Mouse (Mus musculus) adrenal gland, postnatal 25 days (tissue): ENCODE measurements around the gene H2-T22. TPM values are rescaled to one million over a fixed set of nuclear protein-coding genes. Genes with fewer than 3 reads are reported as not detected.
"Not testable (repeated sequence)": the region's sequence is repeated elsewhere in the genome, so short reads cannot be mapped to it uniquely, and the experiment has no call there.

Source experiments
- DNase-seq: peaks from one replicate; pipeline ENCODE4 v3.0.0; 2021; ENCODE audit warnings: mixed read lengths
- long read RNA-seq: library from polyadenylated mRNA; stranded (forward); transcript quantifications from one replicate; pipeline ENCODE4 v2.0.0, GENCODE M21; 2021
- total RNA-seq: library from RNA; stranded (reverse); gene quantifications from 2 replicates; pipeline ENCODE4 v1.2.3, GENCODE M21; 2021

H2-T22 gene
- 21.7 and 29.6 TPM in 2 replicates for total RNA-seq
- long read RNA-seq, transcript H2-T22-202 (10 exons, 1,694 nt) = major isoform, 22 of 50 reads
- long read RNA-seq, transcript H2-T22-203 (9 exons, 1,761 nt) = minor isoform, 11 of 50 reads
- long read RNA-seq, partial matches to known transcripts = 7 of 50 reads
- long read RNA-seq, other reads (novel, unspliced or antisense) = 10 of 50 reads

DNA sequence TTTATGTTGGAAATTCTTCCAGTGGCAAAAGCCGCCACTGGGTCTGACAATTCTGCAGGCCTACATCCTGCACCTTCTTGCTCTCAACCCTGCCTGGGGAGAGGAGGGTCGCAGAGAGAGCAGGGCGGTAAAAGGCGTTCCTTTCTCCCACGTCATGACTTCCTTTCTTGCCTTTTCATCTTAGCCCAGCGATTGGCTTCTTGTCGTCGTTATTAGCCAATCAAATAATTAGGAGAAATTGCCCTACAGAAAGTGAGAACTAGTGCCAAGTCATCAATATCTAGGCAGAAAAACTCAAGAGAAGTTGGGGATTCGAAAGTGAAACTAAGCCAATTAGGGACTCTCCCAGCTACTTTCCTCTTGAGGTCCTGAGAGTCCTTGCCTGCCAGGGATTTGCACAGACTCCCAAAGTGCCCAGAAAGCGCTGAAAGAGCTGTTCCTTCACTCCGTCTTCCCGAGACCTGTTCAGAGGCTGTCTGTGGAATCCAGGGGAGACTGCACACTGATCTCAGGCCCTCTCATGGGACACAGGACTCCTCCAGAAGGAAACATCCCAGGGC, at the start of gene H2-T22, which contains the start of gene Gm6034:
H2-T22 (minus strand) TSS at position 138 of the 560 bp plus-strand sequence.
Gm6034 (plus strand) TSS at position 352 of the 560 bp plus-strand sequence.
- peak; percentile 56 for DNase-seq

DNA sequence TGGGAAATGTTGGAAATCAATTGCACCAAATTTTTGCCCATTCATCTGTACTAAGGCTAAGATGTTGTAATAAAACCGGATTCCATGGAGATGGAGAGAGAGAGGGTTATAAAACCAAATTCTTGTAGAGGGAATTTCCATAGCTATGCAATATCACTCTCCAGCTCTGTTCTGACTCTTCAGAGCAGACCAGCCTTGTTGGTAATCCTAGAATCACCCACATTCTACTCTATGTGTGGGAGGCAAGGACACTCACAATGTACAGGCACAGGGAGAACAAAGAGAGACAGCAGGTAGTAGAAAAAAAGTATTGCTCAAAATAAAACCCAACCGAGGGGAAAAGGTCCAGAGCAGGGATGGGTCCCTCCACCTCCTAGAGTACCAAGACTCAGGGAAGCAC, 49.4 kb upstream of the H2-T22 start:
- DNase-seq = not testable (repeated sequence)

DNA sequence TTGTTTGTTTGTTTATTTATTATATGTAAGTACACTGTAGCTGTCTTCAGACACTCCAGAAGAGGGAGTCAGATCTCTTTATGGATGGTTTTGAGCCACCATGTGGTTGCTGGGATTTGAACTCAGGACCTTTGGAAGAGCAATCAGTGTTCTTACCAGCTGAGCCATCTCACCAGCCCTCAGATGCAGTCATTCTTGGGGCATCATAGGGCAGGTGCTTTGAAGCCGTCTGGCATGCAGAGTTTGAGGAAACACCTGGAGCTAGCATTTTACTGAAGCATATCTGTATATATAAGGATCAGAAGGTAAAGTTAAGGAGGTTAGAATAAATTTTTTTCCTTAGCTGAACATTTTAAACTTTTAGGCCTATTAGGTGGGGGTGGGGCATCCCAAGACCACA, 43.4 kb upstream of the H2-T22 start:
- DNase-seq = not testable (repeated sequence)

DNA sequence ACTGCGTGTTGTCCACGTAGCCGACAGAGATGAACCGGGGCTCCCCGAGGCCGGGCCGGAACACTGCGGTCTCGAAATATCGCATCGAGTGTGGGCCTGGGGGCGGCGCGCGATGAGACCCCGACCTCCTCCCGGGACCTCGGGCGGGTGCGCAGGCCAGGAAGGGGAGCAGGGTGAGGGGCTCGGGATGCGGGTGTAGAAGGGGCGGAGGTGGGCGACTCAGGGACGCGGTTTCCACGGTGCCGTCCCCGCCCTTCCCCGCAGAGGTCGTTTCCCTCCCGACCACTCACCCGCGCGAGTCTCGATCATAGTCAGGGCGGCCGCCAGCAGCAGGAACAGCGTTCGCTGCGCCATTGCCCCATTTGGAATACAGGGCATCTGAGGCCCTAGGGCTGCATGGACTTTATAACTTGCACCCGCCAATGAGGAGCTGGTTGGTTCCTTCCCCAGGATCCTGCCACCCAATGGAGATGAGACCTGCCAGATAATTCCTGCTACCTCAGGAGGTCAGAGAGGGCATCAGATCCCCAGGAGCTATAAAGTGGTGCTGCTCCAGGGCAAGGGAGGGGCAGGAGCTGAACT, 41.4 kb upstream of the H2-T22 start:
- DNase-seq = no peak

DNA sequence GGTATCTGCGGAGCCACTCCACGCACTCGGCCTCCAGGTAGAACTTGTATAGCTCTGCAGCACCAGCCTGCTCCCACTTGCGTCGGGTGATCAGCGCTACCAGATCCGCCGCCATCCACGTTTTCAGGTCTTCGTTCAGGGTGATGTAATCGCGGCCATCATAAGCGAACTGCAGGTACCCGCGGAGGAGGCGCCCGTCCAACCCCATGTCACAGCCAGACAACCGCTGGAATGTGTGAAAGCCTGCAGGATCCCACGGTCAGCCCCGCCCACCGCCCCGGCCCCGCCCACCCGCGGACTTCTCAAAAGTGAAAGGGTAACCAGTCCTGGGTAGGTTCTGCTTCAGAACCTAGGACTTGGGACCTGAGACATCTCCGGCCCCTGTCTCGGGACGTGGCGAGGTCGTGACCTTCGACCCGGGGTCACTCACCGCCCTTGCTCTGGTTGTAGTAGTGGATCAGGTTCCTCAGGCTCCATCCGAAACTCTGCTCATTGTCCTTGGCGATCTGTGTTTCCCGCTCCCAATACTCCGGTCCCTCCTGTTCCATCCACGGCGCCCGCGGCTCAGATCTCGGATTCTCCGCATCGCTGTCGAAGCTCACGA, 40.8 kb upstream of the H2-T22 start:
- DNase-seq = peak; percentile 26

DNA sequence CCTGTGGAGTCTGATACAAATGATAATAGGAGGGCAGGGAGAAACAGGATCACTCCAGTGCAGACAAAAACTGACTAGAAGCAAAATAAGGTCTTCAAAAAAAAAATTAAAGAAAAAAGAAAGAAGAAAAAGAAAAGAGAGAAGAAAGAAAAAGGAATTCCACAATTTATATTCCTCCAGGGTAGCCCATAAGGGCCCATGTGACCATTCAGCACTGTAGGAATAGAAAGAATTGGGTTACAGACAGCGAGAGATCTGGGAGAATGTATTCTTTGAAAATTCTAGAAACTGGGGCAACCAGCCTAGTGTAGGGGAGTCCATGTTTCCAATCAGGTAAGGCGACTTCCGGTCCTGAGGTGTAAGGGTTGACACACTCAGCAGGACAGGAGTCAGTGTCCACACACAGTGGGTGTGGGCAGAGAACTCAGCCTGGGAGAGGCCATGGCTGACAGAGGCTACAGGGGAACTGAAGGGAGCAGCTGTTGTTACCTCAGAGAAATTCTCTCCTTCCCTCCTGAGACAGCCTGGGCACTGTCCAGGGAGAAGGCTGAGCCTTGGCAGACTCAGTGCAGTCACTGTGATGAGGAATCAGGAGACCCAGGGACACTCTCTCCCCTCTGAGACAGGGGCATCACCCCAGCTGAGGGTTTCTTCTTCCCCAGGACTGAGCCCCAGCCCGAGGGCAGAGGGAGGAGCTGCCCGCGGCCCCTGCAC, 40.1 kb upstream of the H2-T22 start:
- not testable (repeated sequence) for DNase-seq

DNA sequence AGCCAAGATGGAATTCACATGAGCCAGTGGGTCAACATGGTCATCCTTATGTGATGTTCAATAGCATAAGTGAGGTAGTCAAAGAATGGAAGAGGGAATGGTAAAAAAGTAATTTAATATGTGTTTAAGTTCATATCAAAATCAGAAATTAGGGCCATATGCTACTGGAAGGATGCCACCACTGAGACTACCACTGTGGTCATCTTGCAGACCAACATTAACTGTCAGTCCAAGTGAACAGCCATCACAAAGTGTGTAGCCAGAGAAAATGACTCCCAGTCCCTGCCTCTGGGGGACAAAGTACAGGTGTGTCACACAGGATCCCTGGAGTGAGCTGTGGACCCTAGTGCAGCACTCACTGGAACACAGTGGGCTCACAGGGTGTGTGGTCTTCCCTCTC, 39.4 kb upstream of the H2-T22 start:
- DNase-seq = not testable (repeated sequence)

DNA sequence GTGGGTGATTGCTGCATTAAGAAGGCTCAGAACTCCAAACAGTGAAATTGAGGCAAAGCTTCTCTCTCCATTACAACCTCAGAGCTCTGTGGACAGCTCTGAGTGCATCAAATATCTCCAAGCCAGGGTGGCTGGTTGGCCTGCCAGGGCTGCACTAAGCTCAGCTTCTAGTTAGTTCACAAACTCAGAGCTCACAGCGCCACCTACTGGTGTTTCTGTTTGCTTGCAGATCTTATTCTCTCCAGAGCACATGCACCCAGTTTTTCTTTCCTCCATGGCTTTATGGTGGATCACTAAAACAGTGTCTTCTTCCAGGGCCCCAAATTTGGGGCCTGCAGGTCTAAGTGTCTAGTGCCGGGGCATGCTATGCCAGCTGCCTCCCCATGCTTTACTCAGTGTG, 18.3 kb upstream of the H2-T22 start:
- DNase-seq = peak; percentile 90

DNA sequence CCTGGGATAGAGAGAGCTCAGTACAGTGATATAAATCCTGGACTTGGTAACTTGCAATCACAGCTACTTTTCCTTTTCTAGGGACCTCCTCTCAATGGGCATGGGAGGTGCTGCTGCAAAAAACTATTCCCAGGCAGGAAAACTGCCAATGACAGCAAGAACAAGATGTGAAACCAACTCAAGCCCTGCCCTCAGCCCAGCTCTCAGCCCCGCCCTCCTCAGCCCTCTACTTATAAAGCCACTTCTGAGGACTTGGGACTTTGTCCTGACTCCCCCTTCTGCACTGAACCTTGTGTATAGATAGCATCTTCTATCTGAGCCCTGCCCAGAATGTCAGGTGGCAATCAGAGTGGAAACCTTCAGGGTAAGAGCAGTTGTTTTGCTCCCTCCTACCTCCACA, 15.8 kb upstream of the H2-T22 start, which contains the start of gene Gm11127:
Gm11127 (minus strand) TSS at position 10 of the 400 bp plus-strand sequence.
- DNase-seq = not testable (repeated sequence)

DNA sequence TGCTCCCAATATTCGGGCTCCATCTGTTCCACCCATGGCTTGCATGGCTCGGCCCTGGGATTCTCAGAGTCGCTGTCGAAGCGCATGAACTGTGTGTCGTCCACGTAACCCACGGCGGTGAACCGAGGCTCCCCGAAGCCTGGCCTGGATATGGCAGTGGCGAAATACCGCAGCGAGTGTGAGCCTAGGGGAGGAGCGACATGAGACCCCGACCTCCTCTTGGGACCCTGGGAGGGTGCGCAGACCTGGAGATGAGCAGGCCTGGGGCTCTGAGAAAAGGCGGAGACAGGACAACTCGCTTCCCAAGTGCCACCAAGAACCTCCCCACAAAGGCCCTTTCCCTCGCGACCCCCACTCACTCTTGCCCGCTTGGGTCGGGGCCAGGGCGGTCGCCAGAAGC, 15.4 kb upstream of the H2-T22 start:
- DNase-seq = not testable (repeated sequence)

DNA sequence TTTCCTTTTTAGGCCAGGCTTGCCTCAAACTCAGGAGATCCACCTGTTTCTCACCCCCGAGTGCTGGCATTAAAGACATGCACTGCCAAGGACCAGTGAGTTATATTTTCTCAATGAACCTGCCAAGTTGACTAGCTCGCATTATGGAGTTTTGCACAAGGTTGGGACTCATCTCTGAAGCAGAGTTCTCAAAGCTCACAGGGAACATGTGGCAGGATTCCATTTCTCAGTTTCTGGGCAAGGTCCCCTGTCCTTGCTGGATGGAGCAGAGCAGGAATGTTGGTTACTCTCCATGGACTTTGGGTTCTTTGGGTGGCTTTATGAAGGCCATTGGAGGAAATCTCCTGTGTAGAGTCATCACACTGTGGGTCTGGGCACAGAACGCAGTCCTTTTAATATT, 739 bp upstream of the H2-T22 start:
- no peak for DNase-seq

DNA sequence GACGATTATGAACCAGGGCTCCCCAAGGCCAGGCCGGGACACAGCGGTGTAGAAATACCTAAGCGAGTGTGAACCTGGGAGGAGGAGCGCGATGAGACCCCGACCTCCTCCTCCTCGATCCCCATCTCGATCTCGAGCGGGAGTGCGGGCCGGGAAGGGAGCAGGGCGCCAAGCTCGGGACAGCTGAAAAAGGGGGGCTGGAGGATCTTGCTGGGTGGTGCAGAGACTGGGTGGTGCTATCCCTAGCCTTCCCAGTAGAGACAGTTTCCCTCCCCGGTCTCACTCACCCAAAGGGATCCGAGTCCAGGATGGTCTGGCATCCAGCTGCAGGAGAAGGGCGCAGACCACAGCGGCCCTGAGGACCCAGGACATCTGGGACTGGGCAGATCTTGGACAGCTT, 492 bp downstream of the H2-T22 start:
- DNase-seq = not testable (repeated sequence)

DNA sequence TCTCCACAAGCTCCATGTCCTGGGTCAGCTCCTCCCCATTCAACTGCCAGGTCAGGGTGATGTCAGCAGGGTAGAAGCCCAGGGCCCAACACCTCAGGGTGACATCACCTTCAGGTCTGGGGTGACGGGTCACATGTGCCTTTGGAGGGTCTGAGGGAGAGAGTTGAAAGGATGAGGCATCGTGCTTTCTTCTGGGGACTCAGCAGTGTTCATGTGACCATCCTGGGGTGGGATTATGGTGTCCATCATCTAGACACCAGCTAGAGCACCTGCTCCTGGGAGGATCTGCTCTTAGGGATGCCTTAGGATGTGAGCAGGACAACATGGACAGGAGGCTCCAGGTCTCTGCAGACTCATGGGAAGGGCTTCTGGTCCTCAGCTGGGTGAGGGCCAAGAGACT, 1.9 kb downstream of the H2-T22 start:
- not testable (repeated sequence) for DNase-seq

DNA sequence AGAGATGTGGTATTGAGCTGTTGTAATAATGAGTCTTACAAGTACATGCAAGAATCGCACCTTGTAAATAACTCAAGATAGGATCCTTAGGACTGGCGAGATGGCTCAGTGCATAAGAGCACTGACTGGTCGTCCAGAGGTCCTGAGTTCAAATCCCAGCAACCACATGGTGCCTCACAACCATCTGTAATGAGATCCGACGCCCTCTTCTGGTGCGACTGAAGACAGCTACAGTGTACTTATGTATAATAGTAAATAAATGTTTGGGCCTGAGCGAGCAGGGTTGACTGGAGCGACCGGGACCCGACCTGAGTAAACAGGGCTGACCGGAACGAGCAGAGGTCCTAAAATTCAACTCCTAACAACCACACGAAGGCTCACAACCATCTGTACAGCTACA, 6.4 kb downstream of the H2-T22 start:
- DNase-seq = not testable (repeated sequence)

DNA sequence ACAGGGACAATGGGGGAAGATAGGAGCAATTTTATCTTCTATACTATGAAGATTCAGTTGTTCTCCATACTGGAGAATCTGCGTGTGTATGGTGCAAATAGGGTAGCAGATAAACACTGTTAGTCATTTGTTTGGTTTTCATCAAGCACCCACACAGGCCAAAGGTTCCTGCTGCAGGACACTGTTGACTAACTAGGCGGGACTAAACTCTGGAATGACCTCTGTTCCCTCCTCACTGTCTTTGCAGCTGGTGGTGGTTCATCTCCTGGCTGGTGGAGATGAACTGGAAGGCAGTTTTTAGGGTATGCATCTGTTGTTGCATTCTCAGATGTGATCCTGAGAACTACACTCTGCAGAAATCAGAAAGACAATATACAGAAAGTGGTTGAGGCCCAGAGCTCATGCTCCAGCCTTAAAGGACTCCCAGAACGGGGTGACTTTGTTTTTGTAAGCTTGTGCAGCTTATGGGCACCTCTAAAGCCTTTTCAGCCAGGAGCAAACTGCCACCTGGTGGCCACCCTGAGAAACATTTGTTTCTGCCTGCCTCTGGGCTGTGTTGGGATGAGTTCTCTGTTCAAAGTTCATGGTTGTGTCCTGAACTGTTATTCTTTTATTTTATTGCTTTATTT, 7.4 kb downstream of the H2-T22 start:
- peak; percentile 72 for DNase-seq

DNA sequence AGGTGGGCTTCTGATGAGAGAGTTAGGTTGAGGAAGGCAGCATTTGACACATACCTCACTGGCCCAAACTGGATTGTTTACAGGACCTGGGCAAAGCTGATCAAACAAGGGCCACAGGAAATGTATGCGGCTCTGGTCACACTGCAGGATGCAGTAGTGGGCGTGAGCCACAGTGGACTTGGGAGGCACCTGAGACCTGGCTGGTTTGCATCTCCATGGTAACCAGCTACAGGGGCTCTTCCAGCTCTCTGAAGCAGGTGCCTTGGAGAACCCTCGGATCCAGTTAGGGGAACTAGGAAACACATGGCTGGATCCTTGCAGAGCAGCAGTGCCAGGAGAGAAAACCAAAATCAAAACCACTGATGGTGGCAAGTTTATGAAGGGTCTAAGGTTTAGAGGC, 8.0 kb downstream of the H2-T22 start:
- not testable (repeated sequence) for DNase-seq

DNA sequence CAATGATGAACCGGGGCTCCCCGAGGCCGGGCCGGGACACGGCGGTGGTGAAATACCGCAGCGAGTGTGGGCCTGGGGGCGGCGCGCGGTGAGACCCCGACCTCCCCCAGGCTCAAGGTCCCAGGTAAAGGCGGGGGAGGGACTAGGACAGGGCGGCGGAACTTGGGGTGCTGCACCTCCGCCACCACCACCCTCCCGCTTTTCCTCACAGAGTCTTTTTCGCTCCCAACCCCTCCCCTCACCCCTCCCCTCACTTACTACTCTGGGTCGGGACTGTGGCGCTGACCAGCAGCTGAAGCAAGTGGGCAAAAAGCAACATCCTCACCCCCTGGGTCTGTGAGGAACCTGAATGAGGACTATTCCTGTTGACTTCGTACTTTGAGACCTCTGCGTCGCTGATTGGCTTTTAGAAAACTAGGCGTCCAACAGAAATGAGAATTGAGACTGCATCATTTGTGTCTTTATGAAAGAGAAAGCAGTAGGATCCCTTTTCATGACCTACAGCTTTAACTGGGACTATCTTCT, 10.1 kb downstream of the H2-T22 start, which contains the start of gene H2-T23:
H2-T23 (minus strand) TSS at position 505 of the 525 bp plus-strand sequence.
- DNase-seq = peak; percentile 46

DNA sequence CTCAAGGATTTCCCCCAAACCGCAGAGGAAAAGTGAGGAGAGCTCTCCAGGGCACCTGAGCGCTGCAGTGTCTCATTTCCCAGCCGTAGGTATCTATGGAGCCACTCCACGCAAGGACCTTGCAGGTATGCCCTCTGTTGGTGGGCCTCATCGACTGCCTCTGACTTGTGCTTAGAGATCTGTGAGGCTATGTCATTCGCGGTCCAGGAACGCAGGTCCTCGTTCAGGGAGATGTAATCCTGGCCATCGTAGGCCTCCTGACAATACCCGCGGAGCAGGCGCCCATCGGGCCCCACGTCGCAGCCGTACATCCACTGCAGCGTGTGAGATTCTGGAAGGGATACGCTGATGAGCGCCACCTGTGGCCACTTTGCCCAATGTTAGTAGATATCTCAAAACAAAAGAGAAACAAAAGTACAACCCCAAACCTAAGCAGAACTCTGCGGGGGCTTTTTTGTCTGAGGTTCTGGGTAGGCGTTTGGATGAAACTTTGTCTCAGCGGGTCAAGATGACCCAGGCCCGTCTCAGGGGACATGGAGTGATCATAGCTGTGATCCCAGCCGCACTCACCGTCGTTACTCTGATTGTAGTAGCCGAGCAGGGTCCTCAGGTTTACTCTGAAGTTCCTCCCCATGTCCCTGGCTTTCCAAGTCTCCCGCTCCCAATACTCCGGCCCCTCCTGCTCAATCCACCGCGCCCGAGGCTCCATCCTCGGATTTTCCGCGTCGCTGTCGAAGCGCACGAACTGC, 10.8 kb downstream of the H2-T22 start:
- peak; percentile 25 for DNase-seq

DNA sequence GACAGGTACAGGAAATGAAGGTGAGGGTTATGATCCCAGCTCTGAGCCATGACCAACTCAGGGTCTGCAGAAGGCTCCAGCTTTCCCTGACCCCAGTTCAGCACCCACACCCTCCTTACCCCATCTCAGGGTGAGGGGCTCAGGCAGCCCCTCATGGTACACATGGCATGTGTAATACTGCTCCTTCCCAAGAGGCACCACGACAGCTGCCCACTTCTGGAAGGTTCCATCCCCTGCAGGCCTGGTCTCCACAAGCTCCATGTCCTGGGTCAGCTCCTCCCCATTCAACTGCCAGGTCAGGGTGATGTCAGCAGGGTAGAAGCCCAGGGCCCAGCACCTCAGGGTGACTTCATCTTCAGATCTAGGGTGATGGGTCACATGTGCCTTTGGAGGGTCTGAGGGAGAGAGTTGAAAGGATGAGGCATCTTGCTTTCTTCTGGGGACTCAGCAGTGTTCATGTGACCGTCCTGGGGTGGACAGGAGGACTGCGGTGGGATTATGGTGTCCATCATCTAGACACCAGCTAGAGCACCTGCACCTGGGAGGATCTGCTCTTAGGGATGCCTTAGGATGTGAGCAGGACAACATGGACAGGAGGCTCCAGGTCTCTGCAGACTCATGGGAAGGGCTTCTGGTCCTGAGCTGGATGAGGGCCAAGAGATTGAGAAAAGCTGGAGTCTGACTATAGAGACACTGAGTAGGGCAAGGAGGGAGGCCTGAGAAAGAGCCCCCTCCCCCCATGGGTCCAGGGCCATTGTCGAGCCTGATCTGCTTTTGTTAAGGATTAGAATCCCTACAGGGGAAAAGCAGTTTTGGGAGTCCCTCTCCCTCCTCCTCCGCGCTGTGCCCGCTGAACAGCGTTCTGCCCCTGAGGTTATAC, 11.6 kb downstream of the H2-T22 start:
- not testable (repeated sequence) for DNase-seq
